Mouse (Mus musculus) kidney, postnatal 0 days (tissue): ENCODE data around the gene Pcsk7. TPM values are rescaled to one million over a fixed set of nuclear protein-coding genes. Genes with fewer than 3 reads are reported as not detected.

ENCODE experiments used
- ATAC-seq: fragments of 200-750 bp; cut with Nextera tagmentation; replicated peaks from 2 replicates; pipeline ENCODE4 v1.8.0; 2017; ENCODE audit warnings: low read depth, moderate number of reproducible peaks, moderate TSS enrichment, moderate library complexity; ENCODE audit not compliant: low FRiP score
- DNase-seq: peaks from one replicate; pipeline ENCODE4 v3.0.0-alpha.2; 2016; ENCODE audit warnings: low spot score
- H3K27ac ChIP-seq: fragments of 300-500 bp; sonication (generic); 2 replicates; pipeline ENCODE4 v1.5.1; 2014; ENCODE audit warnings: mild to moderate bottlenecking
- H3K27me3 ChIP-seq: fragments of 300-500 bp; sonication (generic); 2 replicates; pipeline ENCODE4 v1.6.1; 2014; ENCODE audit warnings: low read length, mixed read lengths; ENCODE audit not compliant: insufficient read depth
- H3K36me3 ChIP-seq: fragments of 300-500 bp; sonication (generic); 2 replicates; pipeline ENCODE4 v1.6.1; 2014; ENCODE audit warnings: low read length, mixed read lengths; ENCODE audit not compliant: insufficient read depth
- H3K4me1 ChIP-seq: fragments of 300-500 bp; sonication (generic); replicated peaks from 2 replicates; pipeline ENCODE4 v1.6.1; 2014; ENCODE audit warnings: antibody characterized with exemption, low read length, mixed read lengths; ENCODE audit not compliant: insufficient read depth
- H3K4me2 ChIP-seq: fragments of 300-500 bp; sonication (generic); 2 replicates; pipeline ENCODE4 v1.6.1; 2014; ENCODE audit warnings: mild to moderate bottlenecking, low read length, moderate library complexity, mixed read lengths
- H3K4me3 ChIP-seq: fragments of 300-500 bp; sonication (generic); replicated peaks from 2 replicates; pipeline ENCODE4 v1.5.1; 2014; ENCODE audit warnings: low read depth, low read length
- H3K9ac ChIP-seq: fragments of 300-500 bp; sonication (generic); 2 replicates; pipeline ENCODE4 v1.6.1; 2014; ENCODE audit warnings: low read depth, low read length
- H3K9me3 ChIP-seq: fragments of 300-500 bp; sonication (generic); replicated peaks from 2 replicates; pipeline ENCODE4 v1.6.1; 2016; ENCODE audit warnings: low read length, inconsistent platforms, mixed read lengths
- CTCF ChIP-seq: IDR thresholded peaks from 2 replicates; pipeline ENCODE4 v1.5.1; 2016; ENCODE audit warnings: antibody characterized with exemption, low read depth, mild to moderate bottlenecking, moderate library complexity
- WGBS: fragments of 180-500 bp; shearing (Covaris S2); extraction: QIAGEN DNeasy Blood & Tissue Kit; methylation state at CpG from one replicate; pipeline ENCODE4 v1.1.7; 2014; 5-methylcytosine and 5-hydroxymethylcytosine counted together
- polyA plus RNA-seq: library from polyadenylated mRNA; unstranded; fragments of >200 nt; fragmentation: Nextera tagmentation; extraction: Ambion mirVana; gene quantifications from 2 replicates; pipeline ENCODE4 v1.2.1, GENCODE M21; 2015

Pcsk7 gene
- polyA plus RNA-seq, 1 experiment from 2014 or later, result 18.2 TPM

- H3K27me3 ChIP-seq, result no peaks in the 10 kb centered on the region
- DNase-seq, result peak; percentile 87
- peak; percentile 63 for ATAC-seq
- H3K36me3 ChIP-seq, result peaks cover 19% of the 10 kb centered on the region
- H3K27ac ChIP-seq, result peak overlapping the region; percentile 15; the same call in 1 of the 2 replicates
- no peak overlapping the region for H3K9ac ChIP-seq
- H3K4me3 ChIP-seq, result no peak overlapping the region
- H3K4me2 ChIP-seq, result no peak overlapping the region
- no peaks in the 10 kb centered on the region for H3K9me3 ChIP-seq
- H3K4me1 ChIP-seq, result 0 out of 2 replicates have a peak, but pooled peaks cover 5% of the 10 kb centered on the region
- WGBS, result 20% methylated on average over 3 of the region's 3 CpGs
- TF ChIP-seq CTCF, result peak; percentile 86
These were observed 30.6 kb downstream of the Pcsk7 start for GRCm38 (mm10) chr9:45936883-45937282.

GRCm38 (mm10) chr9:45938088-45938487 lies 31.8 kb downstream of the Pcsk7 start:
- Histone ChIP-seq H3K9ac (no peak overlapping the region), H3K27me3 (no peaks in the 10 kb centered on the region), H3K27ac (no peak overlapping the region), H3K9me3 (no peaks in the 10 kb centered on the region), H3K36me3 (peaks cover 31% of the 10 kb centered on the region), H3K4me2 (no peak overlapping the region), H3K4me3 (no peak overlapping the region), H3K4me1 (0 out of 2 replicates have a peak, but pooled peaks cover 5% of the 10 kb centered on the region)
- DNase-seq (no peak), ATAC-seq (no peak)
- WGBS, result 87% methylated on average over 8 of the region's 8 CpGs
- no peak for TF ChIP-seq CTCF

DNA sequence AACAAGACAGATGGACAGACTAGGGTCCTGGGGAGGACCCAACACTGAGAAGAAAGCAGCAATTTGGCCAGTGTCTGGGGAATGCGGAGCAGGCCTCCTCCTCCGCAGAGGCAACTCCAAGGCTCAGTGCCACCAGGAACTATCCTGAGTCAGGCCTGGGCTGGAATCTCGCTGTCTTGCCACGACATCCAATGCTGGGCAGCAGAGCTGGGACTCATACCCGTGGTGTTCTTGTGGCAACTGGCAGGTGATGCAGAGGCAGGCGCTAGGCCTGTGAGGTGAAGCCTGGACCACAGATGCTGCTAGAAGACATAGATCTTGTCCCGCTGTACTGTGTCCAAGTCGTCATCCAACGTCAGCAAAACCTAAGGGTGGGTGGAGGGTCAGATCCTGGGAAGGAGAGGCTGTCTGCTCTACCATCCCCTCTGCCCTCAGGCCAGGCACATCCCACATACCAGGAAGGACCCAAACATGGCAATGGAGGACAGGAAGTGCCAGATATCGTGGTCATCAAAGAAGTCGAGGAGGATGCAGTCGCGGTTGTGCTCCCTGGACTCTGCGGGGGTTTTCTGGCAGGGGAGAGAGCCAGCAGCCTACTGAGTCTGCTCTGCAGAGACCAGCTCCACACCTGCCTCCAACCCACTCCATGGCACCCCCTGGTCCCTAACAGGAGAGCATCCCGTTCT lies 32.8 kb downstream of the Pcsk7 start:
- DNase-seq (no peak), ATAC-seq (no peak)
- H3K27ac ChIP-seq, result no peak overlapping the region
- peaks cover 39% of the 10 kb centered on the region for H3K36me3 ChIP-seq
- WGBS, result 63% methylated on average over 15 of the region's 15 CpGs
- no peak overlapping the region for H3K4me2 ChIP-seq
- TF ChIP-seq CTCF, result no peak
- H3K9ac ChIP-seq, result no peak overlapping the region
- H3K27me3 ChIP-seq, result no peaks in the 10 kb centered on the region
- no peaks in the 10 kb centered on the region for H3K9me3 ChIP-seq
- no peak overlapping the region for H3K4me3 ChIP-seq
- H3K4me1 ChIP-seq, result 0 out of 2 replicates have a peak, but pooled peaks cover 5% of the 10 kb centered on the region

DNA sequence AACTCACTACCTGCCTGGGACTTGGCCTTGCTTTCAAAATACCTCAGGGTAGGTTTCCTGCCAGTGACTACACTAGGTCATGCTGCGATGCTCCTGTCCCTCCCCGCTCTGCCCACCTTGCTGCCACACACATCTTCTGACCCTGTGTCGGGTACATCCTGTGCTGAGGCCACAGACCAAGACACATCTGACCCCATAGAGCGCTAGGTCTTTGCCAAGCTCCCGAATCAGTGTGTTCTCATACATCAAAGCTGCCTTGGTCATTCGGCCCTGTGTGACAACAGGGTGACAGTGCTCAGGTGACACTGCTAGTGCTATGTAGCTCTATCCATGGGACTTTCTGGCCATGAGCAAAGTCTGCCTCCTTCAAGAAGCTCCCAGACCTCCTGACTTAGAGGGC lies 33.5 kb downstream of the Pcsk7 start:
- 82% methylated on average over 6 of the region's 6 CpGs for WGBS
- Histone ChIP-seq H3K9me3 (no peaks in the 10 kb centered on the region), H3K27me3 (no peaks in the 10 kb centered on the region), H3K36me3 (peaks cover 46% of the 10 kb centered on the region), H3K27ac (no peak overlapping the region), H3K4me1 (0 out of 2 replicates have a peak, but pooled peaks cover 5% of the 10 kb centered on the region), H3K4me2 (no peak overlapping the region), H3K4me3 (no peak overlapping the region), H3K9ac (no peak overlapping the region)
- no peak for ATAC-seq
- no peak for TF ChIP-seq CTCF
- DNase-seq, result no peak

DNA sequence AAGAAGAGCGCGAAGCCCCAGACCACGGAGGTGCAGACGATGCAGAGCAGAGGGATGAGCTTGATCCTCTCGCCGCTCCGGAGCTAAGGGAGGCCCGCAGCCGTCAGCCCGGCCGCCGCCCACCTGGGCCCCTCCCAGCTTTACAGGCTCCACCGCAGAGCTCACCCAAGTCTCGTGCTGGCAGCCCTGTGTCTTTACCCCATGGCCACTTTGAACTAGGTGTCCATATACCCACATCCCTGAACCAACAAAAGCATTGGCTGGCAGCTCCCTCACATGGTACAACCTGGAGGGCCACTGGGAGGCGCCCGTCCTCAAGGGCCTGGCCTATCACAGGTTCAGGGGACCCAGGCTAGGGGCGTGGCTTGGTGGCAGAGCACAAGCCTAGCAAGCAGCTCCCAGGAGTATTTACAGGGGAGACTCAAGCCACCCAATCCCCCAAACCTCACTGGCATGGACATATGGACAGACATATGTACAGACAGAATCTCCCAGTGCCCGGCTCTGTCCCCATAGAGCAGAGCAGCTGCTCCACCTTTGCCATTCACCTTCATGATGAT lies 35.1 kb downstream of the Pcsk7 start:
- no peak overlapping the region for H3K4me2 ChIP-seq
- WGBS, result 66% methylated on average over 18 of the region's 18 CpGs
- no peaks in the 10 kb centered on the region for H3K9me3 ChIP-seq
- H3K27ac ChIP-seq, result no peak overlapping the region
- TF ChIP-seq CTCF, result peak; percentile 37; the same call in 1 of the 2 replicates
- no peak overlapping the region for H3K9ac ChIP-seq
- DNase-seq, result peak; percentile 37
- H3K36me3 ChIP-seq, result peaks cover 61% of the 10 kb centered on the region
- ATAC-seq, result no peak
- H3K4me1 ChIP-seq, result 0 out of 2 replicates have a peak, but pooled peaks cover 1% of the 10 kb centered on the region
- no peaks in the 10 kb centered on the region for H3K27me3 ChIP-seq
- no peak overlapping the region for H3K4me3 ChIP-seq

DNA sequence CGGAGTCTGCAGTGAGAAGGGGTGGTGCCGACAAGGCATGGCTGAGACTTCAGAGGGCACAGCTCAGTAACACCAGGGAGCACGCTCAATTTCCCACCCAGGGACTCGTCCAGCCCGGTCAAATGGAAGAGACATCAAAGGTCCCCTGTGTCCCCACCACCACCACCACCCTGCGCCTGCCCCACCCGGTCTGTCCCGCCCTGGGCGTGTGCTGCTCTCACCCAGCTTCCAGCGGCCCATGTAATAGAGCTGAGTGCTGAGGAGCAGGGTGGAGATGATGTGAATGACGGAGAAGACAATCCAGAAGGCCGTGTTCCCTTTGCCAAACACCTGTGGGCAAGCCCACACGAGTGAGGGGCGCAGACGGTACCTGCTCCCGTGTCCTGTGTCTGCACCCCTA lies 36.2 kb downstream of the Pcsk7 start:
- Histone ChIP-seq H3K9ac (no peak overlapping the region), H3K4me2 (no peak overlapping the region), H3K9me3 (no peaks in the 10 kb centered on the region), H3K27ac (no peak overlapping the region), H3K27me3 (no peaks in the 10 kb centered on the region), H3K4me1 (no peaks in the 10 kb centered on the region), H3K4me3 (no peak overlapping the region), H3K36me3 (peaks cover 70% of the 10 kb centered on the region)
- no peak for ATAC-seq
- no peak for DNase-seq
- WGBS, result 79% methylated on average over 16 of the region's 16 CpGs
- no peak for TF ChIP-seq CTCF
